Mouse (Mus musculus): ENCODE measurements at regions not wholly inside any gene's neighbourhood (a gene's known extent, or its start where the extent isn't known, plus 50 kb on each side); places are given as distances from the start of the nearest gene placed in this dataset.
A peak's percentile ranks its signal among the peaks of the same experiment; 100 is the strongest.
"Not testable (repeated sequence)": the region's sequence is repeated elsewhere in the genome, so short reads cannot be mapped to it uniquely, and the experiment has no call there.

- not testable (repeated sequence) for H3K36me3 ChIP-seq; DNase-seq (ENCODE audit: low spot score); H3K27me3 ChIP-seq (ENCODE audit: low read depth, poor library complexity, severe bottlenecking); H3K4me1 ChIP-seq; H3K4me3 ChIP-seq; H3K9me3 ChIP-seq (replicated peaks); H3K27ac ChIP-seq (replicated peaks)
- WGBS, result 67% methylated on average over 9 of the region's 9 CpGs
Observed at GRCm38 (mm10) chr14:59025757-59026156, 116.9 kb downstream of the 1700129C05Rik start.

GRCm38 (mm10) chr14:59009534-59009933, 133.2 kb downstream of the 1700129C05Rik start:
- no peak overlapping the region for H3K4me3 ChIP-seq
- no peaks in the 10 kb centered on the region for H3K4me1 ChIP-seq
- H3K36me3 ChIP-seq, result no peaks in the 10 kb centered on the region
- DNase-seq (ENCODE audit: low spot score), result no peak
- H3K9me3 ChIP-seq (replicated peaks), result no peaks in the 10 kb centered on the region
- H3K27ac ChIP-seq (replicated peaks), result no peak overlapping the region
- H3K27me3 ChIP-seq (ENCODE audit: low read depth, poor library complexity, severe bottlenecking), result no peaks in the 10 kb centered on the region
- WGBS, result 77% methylated on average over 3 of the region's 3 CpGs

GRCm38 (mm10) chr14:58999106-58999778, 143.5 kb downstream of the 1700129C05Rik start:
- H3K9me3 ChIP-seq (replicated peaks), result no peaks in the 10 kb centered on the region
- H3K4me1 ChIP-seq, result peaks cover 17% of the 10 kb centered on the region
- no peak overlapping the region for H3K27ac ChIP-seq (replicated peaks)
- no peaks in the 10 kb centered on the region for H3K27me3 ChIP-seq (ENCODE audit: low read depth, poor library complexity, severe bottlenecking)
- H3K36me3 ChIP-seq, result no peaks in the 10 kb centered on the region
- H3K4me3 ChIP-seq, result no peak overlapping the region
- WGBS, result 65% methylated on average over 5 of the region's 5 CpGs
- no peak for DNase-seq (ENCODE audit: low spot score)

- DNase-seq (ENCODE audit: low spot score), result no peak
- Histone ChIP-seq H3K4me3 (no peak overlapping the region), H3K27ac (replicated peaks) (no peak overlapping the region), H3K36me3 (no peaks in the 10 kb centered on the region), H3K9me3 (replicated peaks) (no peaks in the 10 kb centered on the region), H3K27me3 (ENCODE audit: low read depth, poor library complexity, severe bottlenecking) (no peaks in the 10 kb centered on the region), H3K4me1 (peaks cover 6% of the 10 kb centered on the region)
- 90% methylated on average over 6 of the region's 6 CpGs for WGBS
Observed at GRCm38 (mm10) chr14:58994994-58995393, 147.7 kb downstream of the 1700129C05Rik start.

- Histone ChIP-seq H3K27ac (replicated peaks) (peak overlapping the region; percentile 23; the same call in 1 of the 2 replicates), H3K27me3 (ENCODE audit: low read depth, poor library complexity, severe bottlenecking) (no peaks in the 10 kb centered on the region), H3K9me3 (replicated peaks) (no peaks in the 10 kb centered on the region), H3K4me1 (peaks cover 16% of the 10 kb centered on the region), H3K4me3 (no peak overlapping the region), H3K36me3 (no peaks in the 10 kb centered on the region)
- WGBS, result 75% methylated on average over 5 of the region's 5 CpGs
- no peak for DNase-seq (ENCODE audit: low spot score)
Observed at GRCm38 (mm10) chr14:58989644-58990217, 153.0 kb downstream of the 1700129C05Rik start.

- H3K9me3 ChIP-seq (replicated peaks), result no peaks in the 10 kb centered on the region
- peaks cover 16% of the 10 kb centered on the region for H3K4me1 ChIP-seq
- H3K4me3 ChIP-seq, result no peak overlapping the region
- DNase-seq (ENCODE audit: low spot score), result no peak
- no peaks in the 10 kb centered on the region for H3K36me3 ChIP-seq
- 76% methylated on average over 8 of the region's 8 CpGs for WGBS
- no peaks in the 10 kb centered on the region for H3K27me3 ChIP-seq (ENCODE audit: low read depth, poor library complexity, severe bottlenecking)
- H3K27ac ChIP-seq (replicated peaks), result no peak overlapping the region
Observed at GRCm38 (mm10) chr14:58987688-58988087, 155.0 kb downstream of the 1700129C05Rik start.

GRCm38 (mm10) chr14:58985838-58986237, 156.9 kb downstream of the 1700129C05Rik start:
- DNase-seq (ENCODE audit: low spot score), result no peak
- WGBS, result 92% methylated on average over 5 of the region's 5 CpGs
- H3K4me3 ChIP-seq, result no peak overlapping the region
- H3K9me3 ChIP-seq (replicated peaks), result no peaks in the 10 kb centered on the region
- H3K36me3 ChIP-seq, result no peaks in the 10 kb centered on the region
- no peak overlapping the region for H3K27ac ChIP-seq (replicated peaks)
- no peaks in the 10 kb centered on the region for H3K27me3 ChIP-seq (ENCODE audit: low read depth, poor library complexity, severe bottlenecking)
- H3K4me1 ChIP-seq, result peaks cover 16% of the 10 kb centered on the region

GRCm38 (mm10) chr14:58976791-58977190, 165.9 kb downstream of the 1700129C05Rik start:
- DNase-seq (ENCODE audit: low spot score), result no peak
- H3K4me1 ChIP-seq, result no peaks in the 10 kb centered on the region
- WGBS, result 87% methylated on average over 4 of the region's 4 CpGs
- H3K36me3 ChIP-seq, result no peaks in the 10 kb centered on the region
- H3K27ac ChIP-seq (replicated peaks), result no peak overlapping the region
- no peaks in the 10 kb centered on the region for H3K27me3 ChIP-seq (ENCODE audit: low read depth, poor library complexity, severe bottlenecking)
- H3K4me3 ChIP-seq, result no peak overlapping the region
- H3K9me3 ChIP-seq (replicated peaks), result no peaks in the 10 kb centered on the region

GRCm38 (mm10) chr14:58969248-58969647, 173.4 kb downstream of the 1700129C05Rik start:
- no peak overlapping the region for H3K27ac ChIP-seq (replicated peaks)
- WGBS, result 79% methylated on average over 3 of the region's 3 CpGs
- no peak for DNase-seq (ENCODE audit: low spot score)

GRCm38 (mm10) chr14:58967975-58968374, 174.7 kb downstream of the 1700129C05Rik start:
- no peak overlapping the region for H3K4me3 ChIP-seq
- H3K9me3 ChIP-seq (replicated peaks), result no peaks in the 10 kb centered on the region
- no peaks in the 10 kb centered on the region for H3K27me3 ChIP-seq (ENCODE audit: low read depth, poor library complexity, severe bottlenecking)
- no peaks in the 10 kb centered on the region for H3K4me1 ChIP-seq
- WGBS, result 92% methylated on average over 5 of the region's 5 CpGs
- DNase-seq (ENCODE audit: low spot score), result no peak
- no peak overlapping the region for H3K27ac ChIP-seq (replicated peaks)
- no peaks in the 10 kb centered on the region for H3K36me3 ChIP-seq

More at GRCm38 (mm10) chr14:58969248-58969647, 173.4 kb downstream of the 1700129C05Rik start:
- Histone ChIP-seq H3K36me3 (no peaks in the 10 kb centered on the region), H3K4me1 (no peaks in the 10 kb centered on the region), H3K4me3 (no peak overlapping the region), H3K9me3 (replicated peaks) (no peaks in the 10 kb centered on the region), H3K27me3 (ENCODE audit: low read depth, poor library complexity, severe bottlenecking) (no peaks in the 10 kb centered on the region)

- no peaks in the 10 kb centered on the region for H3K9me3 ChIP-seq (replicated peaks)
- no peak overlapping the region for H3K4me3 ChIP-seq
- H3K27me3 ChIP-seq (ENCODE audit: low read depth, poor library complexity, severe bottlenecking), result no peaks in the 10 kb centered on the region
- WGBS, result 79% methylated on average over 1 of the region's 1 CpGs
- no peak overlapping the region for H3K27ac ChIP-seq (replicated peaks)
- no peaks in the 10 kb centered on the region for H3K36me3 ChIP-seq
- H3K4me1 ChIP-seq, result no peaks in the 10 kb centered on the region
- no peak for DNase-seq (ENCODE audit: low spot score)
Observed at GRCm38 (mm10) chr14:58967163-58967562, 175.5 kb downstream of the 1700129C05Rik start.

GRCm38 (mm10) chr14:58944958-58945357, 197.7 kb downstream of the 1700129C05Rik start:
- no peak for DNase-seq (ENCODE audit: low spot score)
- no peaks in the 10 kb centered on the region for H3K27me3 ChIP-seq (ENCODE audit: low read depth, poor library complexity, severe bottlenecking)
- 97% methylated on average over 2 of the region's 2 CpGs for WGBS
- no peaks in the 10 kb centered on the region for H3K36me3 ChIP-seq
- H3K4me3 ChIP-seq, result no peak overlapping the region
- no peaks in the 10 kb centered on the region for H3K4me1 ChIP-seq
- no peak overlapping the region for H3K27ac ChIP-seq (replicated peaks)
- no peaks in the 10 kb centered on the region for H3K9me3 ChIP-seq (replicated peaks)

GRCm38 (mm10) chr14:58943267-58943765, 199.4 kb downstream of the 1700129C05Rik start:
- H3K9me3 ChIP-seq (replicated peaks), result no peaks in the 10 kb centered on the region
- H3K4me3 ChIP-seq, result no peak overlapping the region
- H3K27ac ChIP-seq (replicated peaks), result no peak overlapping the region
- H3K4me1 ChIP-seq, result peaks cover 9% of the 10 kb centered on the region
- 91% methylated on average over 1 of the region's 1 CpGs for WGBS
- no peaks in the 10 kb centered on the region for H3K27me3 ChIP-seq (ENCODE audit: low read depth, poor library complexity, severe bottlenecking)
- H3K36me3 ChIP-seq, result no peaks in the 10 kb centered on the region
- DNase-seq (ENCODE audit: low spot score), result no peak
